Mouse (Mus musculus) embryo, embryonic 10.5 days (tissue): Measurements from ENCODE around the gene Mrps23.

Source experiments
- DNase-seq: peaks from one replicate; pipeline ENCODE4 v3.0.0-alpha.2; 2015; ENCODE audit warnings: low spot score

Gene Mrps23

DNA sequence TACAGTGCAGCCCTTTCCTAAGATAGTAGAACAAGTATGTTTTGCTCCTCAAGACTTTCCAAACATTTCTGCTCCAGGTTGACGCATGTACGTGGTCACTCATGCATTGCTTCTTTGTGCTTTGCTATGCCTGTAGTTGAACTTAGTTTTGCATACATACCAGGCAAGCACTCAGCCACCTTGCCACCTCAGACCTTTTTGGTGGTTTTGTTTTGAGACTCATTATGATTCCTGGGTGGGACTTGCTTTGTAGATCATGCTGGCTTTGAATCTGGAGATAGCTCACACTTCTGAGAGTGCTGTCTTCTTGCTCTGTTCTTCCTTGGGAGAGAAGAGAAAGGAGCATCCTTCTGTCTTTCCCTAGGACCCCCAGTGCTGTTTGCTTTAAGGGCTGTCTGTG is 3.5 kb downstream of the Mrps23 start:
- DNase-seq, result no peak

DNA sequence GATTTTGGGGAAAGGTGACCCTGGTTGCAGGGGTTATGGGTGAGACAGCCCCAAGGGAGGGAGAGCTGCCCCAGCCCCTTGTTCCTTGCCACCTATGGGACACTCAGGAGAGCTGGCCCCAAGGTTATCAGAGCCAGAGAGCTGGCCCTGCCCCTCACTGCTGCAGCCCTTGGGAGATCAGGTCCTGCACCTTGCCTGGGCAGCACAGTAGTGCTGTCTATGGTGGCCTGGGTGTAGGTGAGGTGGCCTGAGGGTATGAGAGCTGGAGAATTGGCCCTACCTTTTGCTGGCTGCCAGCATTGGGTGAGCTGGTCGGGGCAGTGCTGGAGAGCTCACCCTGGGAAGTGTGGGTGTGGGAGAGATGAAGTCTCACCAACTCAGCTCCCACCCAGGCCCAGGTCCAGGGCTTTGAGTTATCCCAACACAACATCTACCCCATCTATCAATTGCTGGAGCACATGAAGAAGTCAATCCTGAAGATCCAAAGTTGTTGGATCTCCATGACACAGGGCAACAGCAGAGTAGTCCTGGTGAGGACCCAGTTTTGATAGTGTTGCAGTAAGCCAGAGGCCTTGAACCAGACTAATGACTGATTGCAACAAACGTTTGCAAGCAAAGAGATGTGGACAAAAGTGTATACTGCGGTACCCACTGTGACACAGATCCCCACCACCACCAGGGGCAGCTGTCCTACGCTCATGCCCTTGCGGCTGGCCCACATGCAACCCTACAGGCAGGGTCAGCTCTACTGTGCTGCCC is 7.8 kb downstream of the Mrps23 start:
- no peak for DNase-seq

DNA sequence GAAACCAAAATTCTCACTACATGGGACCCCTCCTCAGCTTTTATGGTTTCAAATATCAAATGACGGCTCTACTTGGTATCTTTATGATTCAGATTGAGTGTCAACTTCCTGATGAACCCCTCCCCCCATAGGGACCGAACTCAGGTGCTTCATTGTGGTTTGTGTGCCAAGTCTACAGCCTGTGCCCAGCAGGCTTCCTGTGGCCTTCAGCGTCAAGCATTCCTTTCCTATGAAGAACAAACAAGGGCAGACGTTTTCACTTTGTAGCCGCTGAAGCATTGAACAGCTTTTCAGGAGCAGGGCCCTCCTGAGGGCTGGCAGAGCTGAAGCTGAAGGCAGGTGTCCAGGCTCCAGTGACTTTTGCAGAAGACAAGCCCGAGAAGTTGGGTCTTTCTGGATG is 9.6 kb downstream of the Mrps23 start:
- DNase-seq, result no peak

DNA sequence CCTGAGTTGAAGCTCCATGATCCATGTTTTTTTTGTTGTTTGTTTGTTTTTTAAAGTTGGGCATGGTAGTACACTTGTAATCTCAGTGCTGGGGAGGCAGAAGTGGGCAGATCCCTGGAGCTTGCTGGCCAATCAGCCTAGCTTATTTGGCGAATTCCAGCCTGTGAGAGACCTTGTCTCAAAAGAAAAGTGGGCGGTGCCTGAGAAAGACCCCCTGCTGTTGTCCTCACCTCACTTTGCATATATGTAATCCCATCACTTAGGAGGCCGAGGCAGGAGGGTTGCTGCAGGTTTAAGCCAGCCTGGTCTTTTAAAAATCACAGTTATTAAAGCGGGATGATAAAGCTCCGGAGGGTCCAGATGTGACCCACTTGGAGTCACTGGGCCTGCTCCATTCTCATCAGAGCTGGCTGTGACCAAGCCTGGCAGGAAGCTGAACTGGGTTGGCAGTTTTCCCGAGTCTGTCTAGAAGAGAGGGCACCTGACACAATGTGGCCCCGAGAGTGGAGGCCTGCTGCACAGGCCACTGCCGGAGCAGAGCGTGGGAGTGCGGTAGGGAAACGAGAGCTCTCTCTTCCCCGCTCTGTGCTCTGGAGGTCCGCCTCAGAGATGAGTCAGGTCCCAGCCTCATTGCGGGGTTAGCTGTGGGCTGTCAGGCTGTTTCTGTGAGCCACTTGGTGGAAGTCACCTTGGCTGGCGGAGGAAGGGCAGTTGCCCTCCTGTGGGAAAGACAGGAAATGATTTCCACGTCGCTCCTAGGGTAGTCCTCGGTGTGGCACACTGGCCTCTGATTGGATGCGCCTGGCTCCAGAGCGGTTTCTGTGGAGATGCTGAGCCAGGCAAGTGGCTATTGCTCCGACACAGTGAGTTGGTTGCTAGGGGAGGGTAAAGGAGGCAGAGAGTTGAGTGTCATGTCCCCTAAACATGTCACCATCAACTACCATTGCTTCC is 11.0 kb downstream of the Mrps23 start:
- DNase-seq, result peak; percentile 40

DNA sequence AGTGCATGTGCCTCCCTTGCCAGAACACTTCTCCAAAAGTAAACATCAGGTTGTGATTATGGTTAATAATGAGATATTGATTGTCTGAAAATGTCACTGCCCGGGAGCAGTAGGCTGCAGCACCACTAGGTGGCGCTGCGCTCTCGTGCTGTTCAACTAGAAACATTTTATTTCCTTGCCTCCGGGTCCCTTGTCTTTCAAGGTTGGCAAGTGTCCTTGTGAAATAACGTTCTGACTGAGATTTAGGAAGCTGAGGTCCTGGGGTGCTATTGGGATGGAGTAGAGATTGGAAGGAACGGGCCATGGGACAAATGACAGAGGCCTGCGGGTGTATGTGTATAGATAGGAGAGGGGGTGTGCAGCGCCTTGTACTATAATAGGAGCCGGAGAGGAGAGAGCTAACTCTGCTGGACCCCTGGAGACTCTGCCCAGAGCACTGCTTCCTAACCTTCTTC is 12.1 kb downstream of the Mrps23 start:
- peak; percentile 87 for DNase-seq

DNA sequence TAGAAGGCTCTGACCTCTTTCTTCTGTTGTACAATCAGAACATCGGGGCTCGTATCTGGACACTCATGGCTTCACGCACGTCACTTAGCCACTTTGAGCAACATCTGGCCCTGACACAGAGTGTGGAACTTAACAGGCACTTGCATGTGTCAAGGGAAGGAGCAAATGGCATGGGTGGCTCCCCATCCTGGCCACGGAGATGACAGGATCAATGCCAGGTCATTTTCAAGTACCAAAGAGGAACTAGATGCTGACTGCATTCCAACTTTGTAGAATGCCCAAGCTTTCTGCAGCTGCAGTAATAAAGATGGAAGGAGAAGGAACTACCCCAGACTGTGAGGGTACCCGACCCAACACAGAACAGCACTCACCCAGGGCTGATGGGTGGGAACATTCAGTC is 14.0 kb downstream of the Mrps23 start:
- DNase-seq, result no peak

DNA sequence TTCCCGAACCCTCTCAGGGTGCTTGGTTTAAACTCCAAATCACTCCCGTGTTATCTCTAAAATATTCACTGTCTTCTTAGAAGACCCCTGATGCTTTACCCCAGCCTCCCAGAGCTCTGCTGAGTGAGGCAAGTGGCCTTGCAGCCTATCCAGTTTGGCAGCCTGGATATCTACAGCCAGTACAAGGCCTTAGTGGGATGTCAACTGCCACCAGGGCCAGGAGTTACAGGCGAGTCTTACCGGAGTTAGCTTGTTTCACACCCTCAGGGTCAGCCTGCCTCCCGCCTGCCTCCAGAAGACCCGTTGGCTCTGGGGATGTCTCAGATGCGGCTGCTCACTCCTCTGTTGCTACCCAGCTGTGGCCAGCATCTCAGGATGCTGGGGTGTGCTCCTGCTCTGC is 14.4 kb downstream of the Mrps23 start:
- no peak for DNase-seq

DNA sequence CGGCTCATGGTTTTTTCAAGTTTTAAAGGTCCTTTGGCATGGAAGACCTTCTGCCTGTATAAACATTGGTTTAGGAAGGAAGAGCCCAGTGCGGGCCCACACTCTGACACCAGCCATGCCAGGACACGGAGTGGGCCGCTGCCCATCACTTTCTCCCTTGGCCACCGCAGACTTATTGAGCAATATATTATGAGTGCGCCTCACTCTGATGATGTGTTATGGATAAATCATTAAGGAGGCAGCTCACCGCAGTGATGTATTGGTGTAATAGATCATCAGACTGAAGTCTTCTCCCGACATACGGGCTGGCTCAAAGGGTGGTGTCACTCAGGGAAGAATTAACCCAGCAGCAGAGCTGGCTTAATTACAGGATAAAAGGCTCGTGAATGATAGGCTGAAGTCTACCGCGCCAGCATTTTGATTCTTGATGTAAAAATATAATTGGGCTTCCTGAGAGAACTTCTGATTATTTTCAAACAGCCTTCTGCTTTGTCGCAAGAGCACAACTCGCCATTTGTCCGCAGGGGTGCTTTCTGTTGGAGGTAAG is 17.8 kb downstream of the Mrps23 start:
- no peak for DNase-seq

DNA sequence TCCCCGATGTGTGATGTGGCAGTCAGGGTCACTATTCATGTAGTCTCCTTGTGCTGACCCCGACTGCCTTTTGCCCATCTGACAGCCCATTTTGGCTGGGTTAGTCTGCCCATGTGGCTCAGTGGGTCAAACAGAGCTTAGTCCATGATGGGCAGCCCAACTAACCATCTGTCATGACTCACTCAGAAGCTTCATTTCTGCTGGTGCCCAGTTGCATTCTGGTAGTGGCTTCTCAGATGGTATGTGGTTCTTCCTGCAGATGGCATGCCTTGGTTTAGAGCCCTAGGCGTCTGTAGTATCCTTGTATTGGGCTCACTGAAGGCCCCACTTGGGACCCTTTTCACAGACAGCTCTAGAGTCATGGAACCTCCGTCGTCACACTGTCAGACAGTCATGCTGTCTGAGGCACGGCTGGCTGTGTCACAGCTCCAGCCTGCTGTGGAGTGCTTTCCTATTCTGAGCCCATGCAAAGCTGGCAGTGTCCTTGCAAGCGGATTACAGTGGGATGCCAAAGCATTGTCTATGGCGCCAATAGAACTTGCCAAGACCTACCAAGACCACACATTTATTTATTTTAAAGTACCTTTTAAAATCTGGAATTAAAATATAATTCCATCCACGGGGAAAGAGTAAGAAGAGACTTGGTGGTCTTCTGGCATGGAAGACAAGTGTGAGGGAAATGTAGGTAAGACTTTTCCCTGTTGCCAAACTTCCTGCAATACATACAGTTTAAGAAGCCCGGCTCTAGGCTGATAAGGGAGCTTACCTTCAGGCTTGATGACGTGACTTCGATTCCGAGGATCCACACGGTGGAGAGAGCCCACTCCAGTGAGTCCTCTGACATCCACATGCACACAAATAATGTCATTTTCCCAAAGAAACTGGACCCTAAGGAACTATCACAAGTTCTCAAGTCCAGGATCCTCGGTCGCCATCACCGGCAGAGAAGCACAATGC is 23.1 kb downstream of the Mrps23 start:
- DNase-seq, result no peak

DNA sequence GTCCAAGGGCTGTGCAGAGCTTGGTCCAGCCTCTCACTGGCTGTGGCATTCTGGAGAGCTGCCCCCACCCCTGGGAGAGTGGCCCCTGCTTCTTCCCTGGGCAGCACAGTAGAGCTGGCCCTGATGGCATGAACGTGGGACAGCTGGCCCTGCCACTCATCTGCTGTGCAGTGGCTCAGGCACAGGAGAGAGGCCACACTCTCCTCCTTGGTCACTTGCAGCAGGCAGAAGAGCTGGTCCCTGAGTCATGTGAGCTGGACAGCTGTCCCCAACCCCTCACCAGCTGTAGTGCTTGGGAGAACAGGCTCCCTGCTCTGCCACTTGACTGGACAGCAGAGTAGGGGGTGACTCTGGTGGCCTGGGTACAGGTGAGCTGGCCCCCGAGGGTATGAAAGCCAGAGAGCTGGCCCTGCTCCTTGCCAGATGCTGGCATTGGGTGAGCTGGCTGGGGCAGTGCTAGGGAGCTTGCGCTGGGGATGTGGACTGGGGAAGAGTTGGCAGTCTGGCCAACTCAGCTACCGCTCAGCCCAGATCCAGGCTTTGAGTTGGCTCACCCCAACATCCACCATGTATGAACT is 27.1 kb downstream of the Mrps23 start:
- DNase-seq, result no peak

DNA sequence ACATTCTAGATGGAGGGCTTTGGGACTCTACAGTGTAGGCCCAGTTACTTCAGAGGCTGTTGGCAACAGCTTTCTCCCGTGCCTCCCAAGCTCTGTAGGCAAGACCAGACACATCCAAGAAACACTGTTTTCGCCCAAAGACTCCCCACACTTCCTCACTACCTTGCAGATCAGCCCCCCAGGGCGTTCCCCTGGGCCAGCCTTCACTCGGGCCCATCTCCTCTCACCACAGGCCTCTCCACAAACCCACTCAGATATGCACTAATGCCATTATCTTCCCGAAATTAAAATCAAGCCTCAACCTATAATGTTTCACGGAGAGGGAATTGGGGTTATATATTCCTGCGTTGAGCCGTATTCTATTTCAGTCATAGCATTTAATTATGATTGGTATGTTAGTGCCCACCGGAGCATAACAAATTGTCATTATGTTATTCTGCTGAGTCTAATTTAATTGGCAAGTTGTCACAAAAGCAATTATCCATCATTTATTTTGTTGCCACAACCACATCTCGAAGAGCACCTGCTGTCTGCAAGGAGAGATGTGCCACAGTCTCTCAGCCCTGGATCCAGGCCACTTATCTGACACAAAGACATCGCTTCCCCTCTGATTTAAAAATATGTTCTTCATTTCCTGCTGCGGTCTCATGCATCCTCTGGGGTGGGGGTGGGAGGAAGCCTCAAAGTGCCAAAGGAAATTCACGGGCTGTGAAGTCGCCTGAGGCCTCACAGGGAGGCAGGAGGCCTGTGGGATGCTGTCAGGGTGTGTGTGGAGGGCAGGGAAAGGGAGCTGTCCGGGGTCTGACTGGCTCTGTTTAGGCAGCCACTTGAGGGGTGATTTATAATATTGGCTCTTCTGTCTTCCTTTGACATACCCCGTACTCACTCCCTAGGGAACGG is 29.6 kb downstream of the Mrps23 start:
- DNase-seq, result no peak

DNA sequence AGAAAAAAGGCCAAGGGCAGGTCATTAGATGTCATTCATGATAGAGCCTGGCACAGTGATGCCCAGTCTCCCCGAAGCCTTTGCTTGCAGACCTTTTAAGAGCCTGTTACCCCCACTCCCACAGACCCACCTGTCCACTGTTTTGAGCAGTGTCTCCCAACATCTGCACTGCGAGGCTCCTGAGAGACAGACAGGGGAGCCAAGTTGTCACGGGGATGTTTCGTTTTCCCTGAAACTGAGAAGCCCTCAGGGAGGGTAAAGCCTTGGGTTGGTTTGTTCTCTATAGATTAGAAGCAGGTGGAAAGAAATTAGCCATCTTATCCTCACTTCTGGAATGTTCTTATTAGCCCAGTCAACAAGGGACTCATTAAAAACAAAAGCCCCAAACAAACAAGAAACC is 30.6 kb downstream of the Mrps23 start:
- DNase-seq, result no peak

DNA sequence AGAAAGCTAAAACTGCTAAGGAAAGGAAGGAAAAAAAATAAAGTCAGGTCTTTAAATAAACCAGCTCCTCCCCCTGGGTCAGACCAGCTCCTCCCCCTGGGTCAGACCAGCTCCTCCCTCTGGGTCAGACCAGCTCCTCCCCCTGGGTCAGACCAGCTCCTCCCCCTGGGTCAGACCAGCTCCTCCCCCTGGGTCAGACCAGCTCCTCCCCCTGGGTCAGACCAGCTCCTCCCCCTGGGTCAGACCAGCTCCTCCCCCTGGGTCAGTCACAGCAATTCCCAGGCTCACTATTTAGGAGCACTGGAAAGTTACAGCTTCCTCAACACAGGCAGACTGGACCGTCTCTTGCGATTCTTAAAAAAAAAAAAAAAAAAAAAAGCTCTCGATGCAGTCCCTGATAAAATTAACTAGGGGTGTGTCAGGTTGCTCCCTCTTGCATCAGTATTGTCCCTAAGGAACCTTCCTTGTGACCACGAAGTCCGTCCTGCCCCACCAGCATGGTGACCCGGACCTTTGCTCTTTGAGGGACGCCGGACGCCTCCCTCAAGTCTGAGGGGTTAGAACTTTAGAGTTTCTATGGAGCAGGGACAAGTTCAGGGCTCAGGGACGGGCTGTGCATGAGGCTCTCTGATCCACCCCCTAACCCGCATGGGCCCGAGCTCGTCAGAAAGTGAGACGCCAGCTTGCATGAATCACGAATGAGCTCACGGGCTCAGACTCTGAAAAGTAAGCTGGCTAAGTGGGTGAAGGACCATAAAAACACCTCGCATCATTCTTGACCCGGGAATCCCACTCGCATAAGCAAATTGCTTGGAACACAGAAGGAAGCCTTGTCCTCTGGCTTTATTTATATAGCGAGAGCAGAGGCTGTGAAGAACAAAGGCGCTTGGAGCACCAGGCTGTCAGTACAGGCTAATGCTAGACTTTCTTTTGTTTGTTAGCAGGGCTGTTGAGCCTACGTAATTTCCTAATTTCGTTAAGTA is 31.3 kb downstream of the Mrps23 start:
- DNase-seq, result peak; percentile 76

DNA sequence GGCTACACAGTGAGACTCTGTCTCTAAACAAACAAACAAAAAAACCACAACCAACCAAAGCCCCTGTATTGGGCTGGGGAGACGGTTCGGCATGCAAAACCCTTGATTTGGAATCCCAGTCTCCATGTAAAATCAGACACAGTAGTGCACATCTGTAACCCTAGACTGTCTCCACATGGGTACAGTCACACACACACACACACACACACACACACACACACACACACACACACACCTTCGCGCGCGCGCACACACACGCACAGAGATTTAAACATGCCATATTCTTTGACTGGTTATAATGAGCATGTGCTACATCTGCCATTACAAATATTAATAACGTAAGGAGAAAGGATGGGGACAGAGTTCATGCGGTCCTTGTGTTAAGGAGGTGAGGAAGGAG is 36.1 kb downstream of the Mrps23 start:
- no peak for DNase-seq

DNA sequence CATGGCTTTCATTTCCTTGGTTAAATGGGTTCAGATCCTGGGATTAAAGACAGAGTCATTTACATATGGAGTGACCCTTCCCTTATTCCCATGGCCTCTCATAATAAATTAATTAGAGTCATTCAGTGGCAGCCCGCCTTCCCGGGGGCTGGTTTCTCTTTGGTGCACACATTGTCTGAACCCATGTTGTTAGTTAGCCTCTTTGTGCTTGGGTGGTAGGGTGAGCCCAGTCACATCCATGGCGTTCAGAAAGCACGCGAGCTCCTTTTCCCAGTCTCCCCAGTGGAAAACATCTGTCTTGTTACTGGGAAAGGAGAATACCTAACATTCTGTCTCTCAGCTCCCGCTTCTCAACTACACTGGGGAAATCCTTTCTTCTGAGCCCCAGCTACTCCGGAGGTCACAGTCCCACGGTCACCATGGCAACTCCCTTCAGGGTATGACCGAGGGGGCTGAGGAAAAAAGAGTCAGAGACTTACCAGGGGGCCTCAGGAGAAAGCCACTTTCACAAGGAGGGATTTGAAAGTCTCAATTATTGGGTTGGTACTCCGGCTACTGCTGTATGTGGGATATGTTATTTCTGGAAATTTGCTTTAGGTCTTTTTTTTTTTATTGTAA is 36.7 kb downstream of the Mrps23 start:
- peak; percentile 96 for DNase-seq

DNA sequence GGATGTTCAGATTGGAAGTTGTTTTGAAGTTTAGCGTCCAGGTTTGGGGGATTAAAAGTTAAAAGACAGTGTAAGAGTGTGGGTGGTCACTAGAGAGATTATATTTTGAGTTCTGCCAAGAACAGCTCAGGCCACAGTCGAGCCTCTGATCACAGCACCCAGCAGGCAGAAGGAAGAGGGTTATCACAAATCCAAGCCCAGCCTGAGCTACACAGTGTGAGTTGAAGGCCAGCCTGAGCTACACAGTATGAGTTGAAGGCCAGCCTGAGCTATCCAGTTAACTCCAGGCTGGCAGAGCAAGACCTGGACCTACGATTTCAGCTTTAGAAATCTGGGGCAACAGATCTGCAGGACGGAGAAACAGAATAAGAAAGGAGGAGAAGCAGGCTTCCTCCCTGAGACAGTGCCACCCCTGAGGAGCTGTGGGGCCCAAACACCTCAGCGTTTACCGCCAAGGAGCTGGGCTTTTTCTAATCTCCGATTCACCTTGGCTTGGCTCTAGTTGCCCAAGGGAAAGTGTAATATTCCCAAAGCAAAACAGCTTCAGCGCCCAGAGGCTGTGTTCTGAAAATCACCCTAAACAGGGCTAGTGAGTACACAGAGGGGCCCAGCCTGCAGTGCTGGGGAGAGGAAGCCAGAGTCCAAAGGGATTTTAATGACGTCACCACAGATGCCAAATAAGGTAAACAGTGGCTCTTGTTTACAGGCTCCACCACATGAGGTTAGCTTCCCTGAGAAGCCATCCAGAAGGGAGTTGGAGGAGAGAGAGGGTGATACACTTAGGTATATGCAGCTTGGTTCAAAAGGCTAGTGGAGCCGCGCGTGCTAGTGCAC is 37.5 kb downstream of the Mrps23 start:
- peak; percentile 54 for DNase-seq

DNA sequence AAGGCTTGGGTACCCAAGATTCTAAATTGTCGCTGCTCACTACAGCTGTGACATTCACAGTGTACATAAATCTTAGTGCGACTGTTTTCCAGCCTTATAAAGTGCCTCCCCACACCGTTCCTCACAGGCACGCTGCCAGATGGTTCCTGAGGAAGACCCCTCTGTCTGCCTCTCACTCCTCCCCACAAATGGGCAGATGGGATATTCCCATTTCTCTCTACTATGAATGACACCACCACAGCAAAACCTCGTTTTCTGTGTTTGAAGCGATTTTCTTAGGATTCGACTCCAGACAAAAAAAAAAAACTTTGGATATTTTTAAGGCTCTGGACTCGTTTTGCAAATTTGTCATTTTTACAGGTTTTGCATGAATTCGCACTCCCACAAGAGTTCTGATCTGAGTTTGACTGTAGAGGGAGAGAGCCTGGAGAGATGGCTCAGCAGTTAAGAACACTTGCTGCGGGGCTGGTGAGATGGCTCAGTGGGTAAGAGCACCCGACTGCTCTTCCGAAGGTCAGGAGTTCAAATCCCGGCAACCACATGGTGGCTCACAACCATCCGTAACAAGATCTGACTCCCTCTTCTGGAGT is 41.5 kb downstream of the Mrps23 start:
- no peak for DNase-seq
